Mouse (Mus musculus): ENCODE measurements around the gene Rfng. TPM values are rescaled to one million over a fixed set of nuclear protein-coding genes. Genes with fewer than 3 reads are reported as not detected.
A peak's percentile ranks its signal among the peaks of the same experiment; 100 is the strongest.
"Not testable (repeated sequence)": the region's sequence is repeated elsewhere in the genome, so short reads cannot be mapped to it uniquely, and the experiment has no call there.

Gene Rfng
- total RNA-seq, 2 experiments from 2014 or later: 3.3 to 10.4 TPM

DNA sequence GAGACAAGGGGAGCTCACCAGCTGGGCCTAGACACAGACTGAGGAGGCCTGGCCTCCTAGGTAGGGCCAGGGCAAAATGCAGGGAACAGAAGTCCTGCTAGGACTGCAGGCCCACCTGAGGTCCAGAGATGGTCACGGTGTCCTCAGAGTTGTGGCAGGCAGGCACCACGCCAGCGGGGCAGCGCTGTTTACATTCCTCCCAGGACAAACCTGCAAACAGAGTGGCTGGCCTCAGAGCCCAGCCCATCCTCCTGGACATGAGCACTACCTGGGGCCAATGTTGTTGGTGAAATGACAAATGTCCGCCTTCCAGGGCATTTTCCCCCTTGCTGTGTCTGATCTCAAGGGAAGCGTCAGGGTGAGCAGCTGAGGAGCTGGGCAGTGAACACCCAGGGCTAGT, 33.4 kb upstream of the Rfng start:
- ATAC-seq (ENCODE audit: poor library complexity, severe bottlenecking): no peak

DNA sequence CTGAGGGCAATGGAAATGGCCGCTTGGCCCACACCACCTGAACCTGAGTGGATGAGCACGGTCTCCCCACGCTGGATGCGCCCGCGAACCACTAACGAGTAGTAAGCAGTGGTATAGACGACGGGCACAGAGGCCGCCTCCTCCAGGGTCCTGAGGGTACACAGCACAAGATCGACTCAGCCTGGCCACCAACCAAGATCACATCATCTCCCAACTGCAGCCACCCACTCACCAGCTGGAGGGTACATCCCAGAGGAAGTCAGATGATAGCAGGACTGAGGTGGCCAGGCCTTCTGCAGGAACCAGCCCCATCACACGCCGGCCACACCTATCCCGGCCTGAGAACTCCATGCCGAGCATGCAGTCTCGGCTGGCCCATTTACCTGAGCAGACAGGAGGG, 28.1 kb upstream of the Rfng start:
- ATAC-seq (ENCODE audit: poor library complexity, severe bottlenecking): no peak

DNA sequence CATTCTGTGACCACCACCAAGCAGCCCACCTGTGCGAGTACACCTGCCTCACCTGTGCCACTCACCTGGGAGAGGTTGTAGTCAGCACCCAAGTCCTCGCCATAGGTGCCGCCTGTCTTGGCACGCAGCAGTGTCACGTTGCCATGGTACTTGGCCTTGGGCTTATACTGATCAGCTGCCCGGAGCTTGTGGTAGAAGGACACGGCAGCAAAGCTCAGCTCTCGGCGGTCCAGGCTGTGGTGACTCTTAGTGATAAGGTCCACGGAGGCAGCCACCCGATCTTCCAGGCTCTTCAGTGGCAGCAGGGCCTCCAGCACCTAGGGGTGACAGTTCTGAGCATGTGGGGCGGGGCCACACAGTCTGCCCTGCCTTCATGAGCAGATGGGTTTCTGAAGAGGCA, 24.0 kb upstream of the Rfng start:
- no peak for ATAC-seq (ENCODE audit: poor library complexity, severe bottlenecking)

DNA sequence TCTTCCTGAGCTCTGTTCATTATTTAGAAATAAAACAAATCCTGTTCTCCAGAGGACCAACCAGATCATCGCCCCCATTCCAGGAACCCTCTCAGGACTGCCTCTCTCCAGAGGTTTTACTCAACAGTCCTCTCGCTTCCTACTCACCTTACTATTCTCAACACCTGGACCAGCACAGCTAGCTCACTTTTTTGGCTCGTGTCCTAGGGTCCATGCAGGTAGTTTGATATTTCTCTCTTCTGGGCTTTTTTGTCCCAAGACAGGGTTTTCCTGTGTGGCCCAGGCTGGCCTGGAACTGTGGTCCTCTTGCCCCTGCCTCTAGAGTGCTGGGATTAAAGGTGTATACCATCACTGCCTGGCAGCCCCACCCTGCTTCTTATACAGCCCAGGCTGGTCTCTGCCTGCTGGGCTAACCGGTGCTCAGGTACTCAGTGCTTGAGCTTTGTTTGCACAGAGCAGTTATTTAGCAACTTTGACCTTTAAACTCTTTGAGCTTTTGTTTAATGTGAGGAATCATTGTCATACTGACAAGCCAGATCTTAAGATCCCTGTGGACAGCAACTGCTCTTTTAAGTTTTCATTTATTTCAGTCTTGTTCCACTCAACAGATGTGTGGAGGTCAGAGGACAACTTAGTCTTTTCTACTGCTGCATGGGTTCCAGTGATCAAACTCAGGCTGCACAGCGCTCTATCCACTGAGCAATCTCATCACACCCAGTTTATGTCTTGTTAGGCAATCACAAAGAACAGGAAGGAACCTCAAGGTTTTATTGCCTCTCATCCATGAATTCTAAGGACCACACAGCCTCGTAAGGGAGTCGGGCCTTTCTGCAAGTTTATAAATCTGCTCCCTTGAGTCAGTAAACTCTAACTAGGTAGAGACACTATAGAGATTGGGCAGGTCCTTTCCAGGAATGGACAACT, 21.6 kb upstream of the Rfng start:
- ATAC-seq (ENCODE audit: poor library complexity, severe bottlenecking): no peak

DNA sequence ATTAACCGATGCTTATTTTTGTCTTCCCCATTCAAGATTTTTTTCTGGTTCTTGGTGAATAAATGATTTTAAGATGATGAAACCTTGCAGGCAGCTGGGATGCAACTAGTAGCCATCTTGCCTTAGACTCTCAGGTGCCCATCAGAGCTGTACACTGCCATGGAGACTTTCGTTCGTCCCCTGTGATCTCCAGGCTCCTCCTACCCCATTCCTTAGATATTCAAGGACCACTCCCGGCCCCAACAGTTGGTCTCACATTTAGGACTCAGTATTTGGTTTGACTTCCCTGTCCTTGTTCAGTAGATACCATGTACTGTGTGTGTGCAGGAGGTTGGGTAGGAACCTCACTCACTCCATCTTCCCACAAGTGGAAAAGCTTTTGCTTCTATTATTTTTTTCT, 20.8 kb upstream of the Rfng start:
- ATAC-seq (ENCODE audit: poor library complexity, severe bottlenecking): no peak

DNA sequence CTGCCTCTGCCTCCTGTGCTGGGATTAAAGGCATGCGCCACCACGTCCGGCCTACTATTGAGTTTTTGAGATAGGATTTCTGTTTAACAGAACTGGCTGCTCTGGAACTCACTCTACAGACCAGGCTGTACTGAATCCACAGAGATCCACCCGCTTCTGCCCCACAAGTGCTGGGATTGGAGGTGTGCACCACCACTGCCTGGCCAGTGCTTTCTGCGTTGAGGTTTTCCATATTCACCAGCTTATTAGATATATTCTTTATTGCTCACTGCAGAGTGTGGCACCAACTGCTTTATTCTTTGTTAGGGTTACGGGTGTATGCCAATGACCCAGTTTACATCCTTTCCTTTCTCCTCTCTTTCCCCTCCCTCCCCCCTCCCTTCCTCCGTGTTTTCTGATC, 20.3 kb upstream of the Rfng start:
- no peak for ATAC-seq (ENCODE audit: poor library complexity, severe bottlenecking)

DNA sequence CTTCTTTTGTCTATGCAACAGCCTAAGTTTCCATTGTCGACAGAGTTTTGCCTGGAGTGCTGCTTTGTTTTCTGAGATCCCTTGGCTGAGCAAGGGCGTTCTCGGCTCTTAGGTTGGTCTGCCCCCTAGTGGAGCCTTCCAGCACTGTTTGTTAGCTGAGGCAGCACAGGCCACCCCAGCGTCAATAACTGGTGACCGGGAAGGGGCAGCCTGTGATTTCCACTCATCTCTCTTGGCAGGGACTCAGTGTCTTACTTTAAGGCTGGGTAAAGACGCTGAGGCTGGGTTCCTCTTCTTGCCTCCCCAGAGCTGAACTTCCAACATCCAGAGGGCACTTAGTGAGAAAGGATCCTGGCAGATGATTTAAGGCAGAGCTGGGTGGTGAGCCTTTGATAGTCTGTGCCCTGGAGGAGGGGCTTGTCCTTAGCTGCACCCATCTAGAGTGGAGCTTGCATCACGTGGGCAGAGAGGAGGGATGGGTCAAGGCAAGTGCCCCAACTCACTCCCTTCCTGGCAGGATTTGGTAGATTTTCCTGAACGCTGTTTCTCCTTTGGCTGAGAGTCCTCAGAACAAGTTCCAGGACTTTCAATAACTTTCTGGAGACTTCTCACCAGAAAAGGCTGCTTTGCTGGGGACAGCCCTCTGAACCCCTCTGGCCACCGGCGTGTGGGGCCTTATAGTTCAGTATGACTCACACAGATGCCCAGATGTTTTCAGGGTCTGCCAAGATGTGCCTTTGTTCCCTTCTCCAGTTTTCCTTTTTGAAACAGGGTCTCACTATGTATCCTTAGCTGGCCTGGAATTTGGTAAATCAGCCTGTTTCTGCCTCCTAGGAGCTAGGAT, 16.3 kb upstream of the Rfng start:
- peak; percentile 74 for ATAC-seq (ENCODE audit: poor library complexity, severe bottlenecking)

DNA sequence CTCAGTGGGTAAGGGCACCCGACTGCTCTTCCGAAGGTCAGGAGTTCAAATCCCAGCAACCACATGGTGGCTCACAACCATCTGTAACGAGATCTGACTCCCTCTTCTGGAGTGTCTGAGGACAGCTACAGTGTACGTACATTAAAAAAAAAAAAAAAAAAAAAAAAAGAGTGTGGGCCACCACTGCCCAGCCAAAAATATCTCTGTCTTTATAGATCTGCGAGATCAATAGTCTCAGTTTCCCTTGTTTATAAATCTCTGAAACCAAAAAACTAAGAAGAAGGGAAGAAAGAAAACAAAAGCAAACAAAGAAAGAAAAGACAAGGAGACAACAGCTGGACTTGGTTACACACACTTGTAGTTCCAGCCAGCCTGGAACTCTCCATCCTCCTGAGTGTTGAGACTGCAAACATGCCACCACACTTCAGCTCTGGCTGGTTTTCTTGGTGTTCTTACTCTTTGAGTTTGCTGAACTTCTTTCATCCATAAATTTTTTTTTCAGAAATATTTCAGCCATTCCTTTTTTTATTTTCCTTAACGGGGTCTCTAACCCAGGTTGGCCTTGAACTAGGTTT, 15.4 kb upstream of the Rfng start:
- no peak for ATAC-seq (ENCODE audit: poor library complexity, severe bottlenecking)

DNA sequence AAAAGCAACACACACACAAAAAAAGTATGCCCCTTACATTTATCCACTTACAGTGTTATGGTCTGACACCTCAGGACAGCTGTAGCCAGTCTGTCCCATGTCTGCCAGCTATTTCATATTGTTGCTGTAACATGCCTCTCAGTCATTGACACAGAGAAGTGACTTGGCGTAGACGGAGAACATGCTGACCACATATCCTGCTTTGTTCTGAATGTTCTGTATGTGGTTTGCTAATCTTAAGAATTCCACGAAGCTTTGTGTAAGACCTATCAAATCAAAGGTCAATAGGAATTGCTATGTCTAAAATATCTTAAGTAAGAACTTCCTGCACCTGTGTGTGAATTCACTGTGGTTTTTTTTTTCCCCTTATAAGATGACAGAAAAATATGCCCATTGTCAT, 14.2 kb upstream of the Rfng start:
- ATAC-seq (ENCODE audit: poor library complexity, severe bottlenecking): no peak

DNA sequence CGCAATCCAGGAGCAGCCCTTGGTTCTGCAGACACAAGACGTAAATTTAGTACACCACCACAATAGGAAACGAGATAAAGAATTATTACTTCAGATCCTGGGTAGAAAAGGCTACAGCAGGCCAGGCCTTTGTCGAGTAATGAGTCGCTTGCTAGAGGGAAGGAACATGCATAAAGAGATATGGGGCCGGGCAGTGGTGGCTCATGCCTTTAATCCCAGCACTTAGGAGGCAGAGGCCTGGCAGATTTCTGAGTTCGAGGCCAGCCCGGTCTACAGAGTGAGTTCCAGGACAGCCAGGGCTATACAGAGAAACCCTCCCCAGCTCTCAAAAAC, 12.6 kb upstream of the Rfng start:
- no peak for ATAC-seq (ENCODE audit: poor library complexity, severe bottlenecking)

DNA sequence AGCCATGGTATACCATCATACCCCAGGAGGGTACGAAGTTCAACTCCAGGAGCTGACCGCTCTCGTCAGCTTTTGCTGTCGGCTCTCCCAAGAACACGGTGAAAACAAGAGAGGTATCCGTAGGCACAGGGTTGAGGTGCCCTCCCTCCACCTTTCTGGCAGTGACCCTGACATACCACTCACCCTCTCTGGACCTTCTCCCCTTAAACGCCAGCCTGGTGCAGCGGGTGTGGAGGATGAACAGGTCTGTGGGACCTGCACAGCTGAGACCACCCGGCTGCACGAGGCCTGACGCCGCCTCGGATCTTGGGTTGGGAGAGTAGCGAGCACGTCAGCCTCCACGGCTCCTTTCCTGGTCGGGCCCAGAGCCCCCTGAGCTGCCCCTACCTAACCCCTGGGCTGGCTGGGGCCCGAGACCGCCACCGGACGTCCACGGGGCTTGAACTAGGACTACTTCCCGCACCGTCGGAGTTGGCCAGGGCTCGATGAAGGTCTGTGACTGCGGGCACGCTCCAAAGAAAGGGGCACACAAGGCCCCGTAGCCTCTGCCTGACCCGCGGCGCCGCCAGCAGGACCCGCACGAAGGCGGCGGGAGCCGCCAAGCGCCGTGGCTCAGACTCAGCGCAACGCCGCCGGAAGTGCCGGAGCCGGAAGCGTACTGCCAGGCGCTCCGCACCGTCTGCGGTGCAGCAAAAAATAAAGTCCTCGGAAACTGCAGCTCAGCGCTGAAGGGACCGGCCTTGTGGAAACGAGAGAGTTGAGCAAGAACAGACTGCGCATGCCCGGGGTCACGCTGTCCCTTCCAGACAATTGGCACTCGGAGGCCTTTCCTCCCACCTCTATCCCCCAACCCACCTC, 12.0 kb upstream of the Rfng start, which contains the start of gene Dus1l:
TSS of gene Dus1l (minus strand) at position 648 of the 858 bp plus-strand sequence.
- ATAC-seq (ENCODE audit: poor library complexity, severe bottlenecking): peak; percentile 94

DNA sequence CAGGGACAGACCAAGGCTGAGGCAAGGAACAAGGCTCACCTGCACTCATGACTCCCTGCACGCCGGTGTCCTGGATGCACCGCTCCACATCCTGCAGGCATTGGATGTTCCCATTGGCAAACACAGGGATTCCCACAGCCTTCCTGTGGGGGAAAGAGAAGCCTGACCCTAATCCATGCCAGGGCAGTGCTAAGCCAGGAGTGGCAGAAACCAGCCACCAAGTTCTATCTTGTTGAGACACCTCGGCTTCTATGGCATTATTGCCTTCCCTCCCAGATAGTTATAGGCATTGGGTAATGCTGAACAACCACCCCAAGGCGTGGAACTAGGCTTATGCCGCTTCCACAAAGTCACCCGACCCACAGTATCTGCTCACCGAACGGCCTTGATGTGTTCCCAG, 8.6 kb upstream of the Rfng start:
- ATAC-seq (ENCODE audit: poor library complexity, severe bottlenecking): no peak

DNA sequence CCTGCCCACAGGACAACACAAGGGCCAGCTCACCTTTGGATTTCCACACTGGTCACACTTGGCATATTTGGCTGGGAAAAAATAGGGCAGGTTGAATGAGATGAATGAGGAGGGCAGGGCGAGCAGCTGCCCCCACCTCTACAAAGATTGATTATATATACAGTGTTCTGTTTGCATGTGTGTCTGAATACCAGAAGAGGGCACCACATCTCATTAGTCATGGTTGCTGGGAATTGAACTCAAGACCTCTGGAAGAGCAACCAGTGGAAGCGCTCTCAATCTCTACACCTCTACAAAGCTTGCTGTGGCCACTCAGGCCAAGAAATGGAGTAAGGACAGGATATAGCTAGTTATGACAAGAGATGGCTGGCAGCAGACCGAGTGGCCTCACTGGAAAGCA, 5.8 kb upstream of the Rfng start:
- ATAC-seq (ENCODE audit: poor library complexity, severe bottlenecking): no peak

DNA sequence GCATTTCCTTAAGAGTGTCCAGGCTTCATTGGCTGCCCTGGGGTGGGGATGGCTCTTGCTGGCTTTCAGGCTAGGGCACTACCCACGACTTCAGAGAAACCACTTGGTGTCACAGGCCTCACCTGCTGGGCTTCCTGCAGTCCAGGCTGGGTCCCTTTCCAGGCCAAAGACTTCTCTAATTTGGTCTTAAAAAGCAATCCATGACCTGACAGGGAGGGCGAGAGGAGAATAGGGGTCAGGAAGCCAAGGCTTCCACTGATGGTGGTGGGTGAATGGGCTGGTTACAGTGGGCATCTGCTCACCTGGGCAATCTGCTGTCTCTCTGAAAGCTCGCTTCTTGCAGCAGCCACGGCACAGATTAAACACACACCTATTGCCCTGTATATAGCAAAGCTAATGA, 5.3 kb upstream of the Rfng start:
- no peak for ATAC-seq (ENCODE audit: poor library complexity, severe bottlenecking)

DNA sequence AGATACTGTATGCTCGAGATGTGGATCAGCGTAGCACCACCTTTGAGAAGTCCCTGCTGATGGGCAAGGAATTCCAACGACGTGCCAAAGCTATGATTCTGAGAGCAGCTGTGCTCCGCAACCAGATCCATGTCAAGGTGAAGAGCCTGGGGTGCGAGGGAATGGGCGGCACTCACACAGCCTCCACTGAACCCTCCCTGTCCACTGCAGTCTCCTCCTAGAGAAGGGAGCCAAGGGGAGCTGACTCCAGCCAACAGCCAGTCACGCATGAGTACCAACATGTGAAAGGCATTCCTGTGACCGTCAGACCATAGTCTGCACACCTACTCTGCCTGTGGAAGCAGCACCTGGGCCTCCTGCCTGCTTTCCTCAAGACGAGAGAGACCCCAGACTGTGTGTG, 4.5 kb upstream of the Rfng start:
- not testable (repeated sequence) for ATAC-seq (ENCODE audit: poor library complexity, severe bottlenecking)

DNA sequence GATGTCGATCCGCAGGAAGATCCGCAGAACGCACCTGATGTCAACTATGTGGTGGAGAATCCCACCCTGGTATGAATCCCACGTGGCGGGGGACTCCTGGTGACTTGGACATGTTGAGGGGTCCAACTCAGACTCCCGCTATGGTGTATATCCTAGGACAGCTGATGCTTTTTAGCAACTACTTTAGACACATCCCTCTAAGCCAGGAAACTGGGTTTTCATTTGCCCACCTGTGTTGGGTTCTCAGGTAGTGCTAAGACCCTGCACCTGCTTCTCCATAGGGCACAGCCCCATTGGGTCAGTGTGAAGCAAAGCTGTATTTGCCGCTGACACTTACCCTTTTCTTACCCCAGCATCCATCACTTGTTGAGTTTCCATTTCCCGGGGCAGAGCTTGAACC, 1.1 kb upstream of the Rfng start:
- no peak for ATAC-seq (ENCODE audit: poor library complexity, severe bottlenecking)

DNA sequence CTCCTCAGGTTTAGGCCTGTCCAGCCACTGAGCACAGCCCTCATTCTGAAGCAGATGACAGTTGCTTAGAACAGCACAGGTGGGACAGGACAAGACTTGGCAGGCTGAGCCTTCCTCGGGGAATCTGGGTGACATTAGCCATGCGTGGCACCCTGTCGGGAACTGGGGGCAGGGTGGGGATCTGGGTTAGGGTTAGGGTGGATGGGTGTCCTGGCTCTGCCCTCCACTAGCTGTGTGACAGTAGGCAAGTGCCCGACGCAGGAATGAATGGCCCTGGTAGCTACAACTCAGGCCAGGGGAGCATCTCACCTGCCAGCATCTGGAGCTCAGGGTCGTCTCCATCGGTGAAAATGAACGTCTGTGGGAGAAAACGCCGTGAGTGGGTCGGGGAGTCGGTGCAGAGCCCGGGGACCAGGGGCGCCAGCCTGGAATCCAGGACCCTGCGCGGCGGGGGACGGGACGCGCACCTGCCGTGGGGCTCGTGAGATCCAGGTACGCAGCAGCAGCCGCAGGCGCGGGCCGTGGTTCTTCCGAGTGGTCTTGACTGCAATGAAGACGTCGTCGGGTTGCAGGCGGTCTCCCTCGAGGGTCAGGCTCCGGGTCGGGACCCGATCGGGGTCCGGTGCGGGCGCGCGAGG, 462 bp downstream of the Rfng start:
- ATAC-seq (ENCODE audit: poor library complexity, severe bottlenecking): 0 out of 2 replicates have a peak, but pooled peaks have one; percentile 11

DNA sequence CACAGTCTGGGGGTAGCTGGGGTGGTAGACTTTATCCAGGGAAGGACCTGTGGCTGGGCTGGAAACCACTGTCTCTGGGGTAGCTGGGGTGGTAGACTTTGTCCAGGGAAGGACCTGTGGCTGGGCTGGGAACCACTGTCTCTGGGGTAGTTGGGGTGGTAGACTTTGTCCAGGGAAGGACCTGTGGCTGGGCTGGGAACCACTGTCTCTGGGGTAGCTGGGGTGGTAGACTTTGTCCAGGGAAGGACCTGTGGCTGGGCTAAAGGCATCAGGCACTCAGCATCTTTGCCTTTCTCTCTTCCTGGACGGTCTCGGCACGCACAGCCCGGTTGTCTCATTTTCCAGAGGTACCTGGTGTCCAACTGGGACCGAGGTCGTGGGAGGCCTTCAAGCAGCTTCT, 2.6 kb downstream of the Rfng start:
- ATAC-seq (ENCODE audit: poor library complexity, severe bottlenecking): not testable (repeated sequence)

DNA sequence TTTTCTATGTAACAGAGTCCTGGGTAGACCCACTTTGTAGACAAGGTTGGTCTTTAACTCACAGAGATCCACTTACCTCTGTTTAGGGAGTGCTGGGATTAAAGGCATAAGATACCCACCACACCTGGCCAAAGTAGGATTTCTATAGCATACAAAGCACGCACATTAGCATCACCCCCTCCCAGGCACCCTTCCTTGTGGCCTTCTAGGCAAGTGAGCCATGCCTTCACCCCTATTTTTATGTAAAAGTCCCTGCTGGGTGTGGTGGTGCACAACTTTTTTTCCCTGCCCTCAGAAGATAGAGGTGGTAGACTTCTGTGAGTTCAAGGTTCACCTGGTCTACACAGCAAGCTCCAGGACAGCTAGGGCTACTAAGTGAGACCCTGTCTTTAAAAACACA, 4.1 kb downstream of the Rfng start:
- no peak for ATAC-seq (ENCODE audit: poor library complexity, severe bottlenecking)

DNA sequence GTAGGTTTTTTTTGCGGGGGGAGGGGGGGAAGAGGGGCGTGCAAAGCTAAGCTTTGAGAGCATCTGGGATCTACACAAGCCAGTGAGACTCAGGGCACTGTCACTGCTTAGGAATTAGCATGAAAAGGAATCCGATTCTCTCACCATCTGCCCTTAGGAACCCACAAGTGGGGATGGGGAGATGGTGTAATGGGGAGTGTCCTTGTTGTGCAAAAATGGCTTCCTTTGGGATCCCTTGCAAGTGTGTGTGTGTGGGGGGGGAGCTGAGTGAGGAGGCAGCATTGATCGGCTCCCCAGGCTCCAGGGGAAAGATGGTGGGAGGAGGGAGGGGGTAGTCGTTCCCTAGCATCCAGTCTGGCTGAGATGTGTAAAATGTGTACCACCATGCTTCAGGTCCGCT, 6.9 kb downstream of the Rfng start:
- ATAC-seq (ENCODE audit: poor library complexity, severe bottlenecking): no peak

All from megakaryocyte, adult 5-6 weeks (primary cell).